Mouse (Mus musculus) Patski (cell line): Measurements from ENCODE around the gene Sema4a. TPM values are rescaled to one million over a fixed set of nuclear protein-coding genes. Genes with fewer than 3 reads are reported as not detected.

ENCODE experiments used
- ATAC-seq: fragments of 100-300 bp; one replicate; pipeline ENCODE4 v1.8.0; 2021
- CTCF ChIA-PET: fragments of 350-600 bp; sonication (Branson Sonifier 250); formaldehyde crosslinking; loops from one replicate; lab custom pipeline; 2022; ENCODE audit warnings: inconsistent platforms; lab: Charles Lee
- POLR2A ChIA-PET: fragments of 350-600 bp; sonication (Branson Sonifier 250); formaldehyde crosslinking; loops from one replicate; lab custom pipeline; 2022; ENCODE audit warnings: antibody characterized with exemption, inconsistent platforms; lab: Charles Lee
- DNase-seq: peaks from one replicate; pipeline ENCODE4 v3.0.0-alpha.2; 2011; ENCODE audit warnings: low read depth, low spot score
- H3K27me3 ChIP-seq: fragments of 371-371 bp; one replicate; pipeline ENCODE4 v1.5.1; 2021
- CTCF ChIP-seq: fragments of 100-300 bp; IDR thresholded peaks from one replicate; pipeline ENCODE4 v1.5.1; 2021
- in situ Hi-C: fragments of 300-500 bp; cut with MboI; formaldehyde crosslinking; loops from 3 replicates; pipeline ENCODE4 v1.11.1; 2018; ENCODE audit warnings: low pct_unique_long_range_greater_than_20kb, mixed read lengths
- polyA plus RNA-seq: library from polyadenylated mRNA; unstranded; gene quantifications from one replicate; pipeline ENCODE4 v1.2.3, GENCODE M21; 2021

Gene Sema4a
- polyA plus RNA-seq, 1 experiment from 2014 or later: 6.6 TPM

DNA sequence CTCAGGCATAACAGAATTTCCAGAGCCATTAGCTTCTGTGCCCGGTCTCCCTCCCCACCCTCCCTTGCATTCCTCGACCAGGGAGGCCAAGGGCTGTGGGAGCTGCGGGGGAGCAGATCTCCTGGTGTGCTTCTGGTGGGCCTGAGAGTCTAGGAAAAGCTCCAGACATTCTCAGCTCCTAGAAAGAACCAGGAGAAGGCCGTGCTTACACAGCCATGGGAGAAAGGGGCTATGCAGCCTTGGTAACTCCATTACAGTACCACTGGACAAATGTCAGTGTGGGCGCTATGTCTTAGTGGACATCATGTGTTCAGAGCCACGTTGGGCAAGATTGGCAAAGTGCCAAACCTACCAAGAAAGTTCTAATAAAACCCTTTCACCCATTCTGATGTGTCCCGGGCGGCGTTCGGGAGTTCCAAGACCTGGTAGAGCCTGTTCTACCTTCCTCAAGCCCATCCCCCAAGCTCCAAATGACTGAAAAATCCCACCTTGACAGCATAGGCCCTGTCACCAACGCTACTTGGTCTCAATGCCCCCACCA is 41.1 kb upstream of the Sema4a start:
- POLR2A ChIA-PET: interaction anchor here (0.6 to 6.0 kb wide), 11 partner anchors 7 to 129 kb away, joined by 3 to 75 read pairs (median 8); no protein-coding TSS in a partner anchor
- DNase-seq (no peak), ATAC-seq (no peak)
- in situ Hi-C loops: no loop called here
- no peaks in the 10 kb centered on the region for H3K27me3 ChIP-seq
- CTCF ChIA-PET: interaction anchor here (1.7 to 9.3 kb wide), 4 partner anchors 12 to 20 kb away, joined by 4 to 111 read pairs (median 10); no protein-coding TSS in a partner anchor
- TF ChIP-seq CTCF: no peak

DNA sequence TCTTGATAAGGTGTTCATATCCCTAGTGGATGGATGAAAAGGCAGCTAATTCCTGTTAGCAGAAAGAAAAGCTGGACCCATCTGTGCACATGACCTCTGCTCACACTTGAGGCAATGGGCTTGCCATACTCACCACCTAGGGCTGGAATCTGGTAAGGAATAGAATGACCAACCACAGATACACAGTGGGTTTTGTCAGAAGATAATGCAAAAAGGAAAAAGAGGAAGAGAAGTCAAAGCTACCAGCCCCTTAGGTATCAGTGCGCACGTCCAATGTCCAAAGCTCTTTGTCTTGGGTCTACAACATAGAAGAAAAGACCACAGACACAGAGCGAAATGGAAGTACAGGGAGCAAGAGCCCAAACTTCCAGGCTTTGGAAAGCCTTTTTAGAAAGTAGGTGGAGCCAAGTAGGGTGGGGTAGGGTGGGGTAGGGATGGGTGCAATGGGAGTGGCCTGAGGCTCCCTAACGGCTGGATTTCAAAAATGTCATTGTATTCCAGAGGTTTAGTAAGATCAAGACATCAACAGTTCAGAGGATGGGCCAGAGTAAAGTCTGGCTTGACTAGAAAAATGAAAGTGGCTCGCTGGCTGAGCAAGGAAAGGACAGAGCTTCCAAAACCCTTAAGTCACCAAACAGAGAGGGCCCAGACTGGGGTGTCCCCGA is 40.5 kb upstream of the Sema4a start:
- no peak for ATAC-seq
- ChIA-PET POLR2A (interaction anchor here (0.7 to 6.0 kb wide), 7 partner anchors 9 to 129 kb away, joined by 3 to 75 read pairs (median 9); no protein-coding TSS in a partner anchor), CTCF (interaction anchor here (1.4 to 9.3 kb wide), 5 partner anchors 9 to 94 kb away, joined by 4 to 111 read pairs (median 6); no protein-coding TSS in a partner anchor)
- DNase-seq: no peak
- in situ Hi-C loops: no loop called here
- no peaks in the 10 kb centered on the region for H3K27me3 ChIP-seq
- TF ChIP-seq CTCF: no peak

- H3K27me3 ChIP-seq: no peaks in the 10 kb centered on the region
- ChIA-PET POLR2A (interaction anchor here (0.8 to 6.0 kb wide), 3 partner anchors 10 to 20 kb away, joined by 3 to 75 read pairs (median 29); no protein-coding TSS in a partner anchor), CTCF (interaction anchor here (0.6 to 9.3 kb wide), 7 partner anchors 8 to 94 kb away, joined by 3 to 111 read pairs (median 4); no protein-coding TSS in a partner anchor)
- no peak for TF ChIP-seq CTCF
- no peak for ATAC-seq
- DNase-seq: no peak
- in situ Hi-C loops: no loop called here
Observed at GRCm38 (mm10) chr3:88500655-88501365, 39.8 kb upstream of the Sema4a start.

DNA sequence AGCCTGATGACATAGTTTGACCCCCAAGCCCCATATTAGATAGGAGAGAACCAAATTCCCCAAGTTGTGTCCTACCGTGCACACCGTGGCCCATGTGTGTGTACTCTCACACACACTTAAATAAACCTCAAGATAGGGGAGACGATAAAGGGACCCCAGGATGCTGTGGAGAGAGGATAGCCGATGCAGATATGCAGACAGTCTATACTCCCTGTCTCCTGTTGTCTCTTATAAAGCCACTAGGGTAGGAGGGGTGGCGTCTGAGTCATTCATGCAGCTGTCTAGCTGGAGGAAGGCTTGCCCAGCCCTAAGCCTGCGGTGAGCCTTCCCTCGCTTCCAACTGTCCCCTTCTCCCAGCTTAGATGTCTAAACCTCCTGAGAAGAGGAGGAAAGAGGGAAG is 39.1 kb upstream of the Sema4a start:
- in situ Hi-C loops: no loop called here
- no peaks in the 10 kb centered on the region for H3K27me3 ChIP-seq
- ChIA-PET CTCF (interaction anchor here (1.4 to 9.3 kb wide), 3 partner anchors 13 to 93 kb away, joined by 4 to 111 read pairs (median 13); no protein-coding TSS in a partner anchor), POLR2A (interaction anchor here (6.0 kb wide), 1 partner anchor 9 kb away, joined by 75 read pairs; no protein-coding TSS in a partner anchor)
- no peak for DNase-seq
- no peak for TF ChIP-seq CTCF
- no peak for ATAC-seq

DNA sequence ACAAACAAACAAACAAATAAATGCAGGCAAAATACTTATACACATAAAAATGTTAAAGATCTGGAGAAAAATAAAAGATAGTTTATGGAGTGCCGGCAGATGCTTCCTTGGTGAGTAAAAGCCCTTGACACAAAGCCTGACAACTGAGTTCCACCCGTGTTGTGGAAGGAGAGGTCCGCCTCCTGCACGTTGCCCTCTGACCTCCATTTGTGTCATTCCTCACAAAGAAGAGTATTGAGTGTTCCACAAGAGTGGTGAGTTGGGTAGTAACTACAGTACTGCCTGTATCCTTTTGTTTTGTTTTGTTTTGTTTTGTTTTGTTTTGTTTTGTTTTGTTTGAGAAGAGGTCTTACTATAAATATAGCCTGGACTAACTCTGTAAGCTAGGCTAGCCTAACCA is 38.6 kb upstream of the Sema4a start:
- ATAC-seq: no peak
- TF ChIP-seq CTCF: no peak
- POLR2A ChIA-PET: interaction anchor here (6.0 kb wide), 1 partner anchor 9 kb away, joined by 75 read pairs; no protein-coding TSS in a partner anchor

DNA sequence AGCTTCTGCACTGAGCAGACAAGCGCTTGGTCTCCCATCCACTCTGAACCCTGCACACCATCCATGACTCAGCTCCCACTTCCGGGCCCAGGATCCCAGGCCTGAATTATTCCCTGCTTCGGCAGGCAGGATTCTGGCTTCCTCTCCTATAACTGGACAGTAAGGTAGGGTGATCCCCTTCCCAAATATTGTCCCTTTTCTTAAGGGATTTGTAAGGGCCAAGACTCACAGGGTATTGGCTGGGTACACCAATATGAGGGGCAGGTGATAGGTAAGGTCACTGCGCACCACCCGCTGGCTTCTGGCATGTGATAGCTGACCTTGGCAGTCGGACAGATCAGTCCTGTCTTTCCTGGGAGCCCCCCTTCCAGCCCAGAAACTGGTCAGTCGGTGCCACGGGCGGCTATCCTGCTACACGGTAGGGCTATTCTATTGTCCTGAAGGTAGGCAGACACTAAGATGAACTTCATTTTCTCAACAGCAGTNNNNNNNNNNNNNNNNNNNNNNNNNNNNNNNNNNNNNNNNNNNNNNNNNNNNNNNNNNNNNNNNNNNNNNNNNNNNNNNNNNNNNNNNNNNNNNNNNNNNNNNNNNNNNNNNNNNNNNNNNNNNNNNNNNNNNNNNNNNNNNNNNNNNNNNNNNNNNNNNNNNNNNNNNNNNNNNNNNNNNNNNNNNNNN is 34.9 kb upstream of the Sema4a start:
- ChIA-PET POLR2A (interaction anchor here (0.7 to 1.3 kb wide), 5 partner anchors 7 to 89 kb away, joined by 3 to 5 read pairs (median 4); partner anchors contain the start of gene Lmna), CTCF (interaction anchor here (1.1 to 2.9 kb wide), 7 partner anchors 11 to 35 kb away, joined by 3 to 13 read pairs (median 6); no protein-coding TSS in a partner anchor)
- in situ Hi-C loops: no loop called here
- TF ChIP-seq CTCF: no peak
- ATAC-seq (no peak), DNase-seq (no peak)
- no peaks in the 10 kb centered on the region for H3K27me3 ChIP-seq

More for the DNA sequence above, 38.6 kb upstream of the Sema4a start:
- H3K27me3 ChIP-seq: no peaks in the 10 kb centered on the region
- CTCF ChIA-PET: interaction anchor here (2.8 to 9.3 kb wide), 2 partner anchors 12 to 22 kb away, joined by 13 to 111 read pairs; no protein-coding TSS in a partner anchor
- DNase-seq: no peak
- in situ Hi-C loops: no loop called here

GRCm38 (mm10) chr3:88494836-88495628 is 34.0 kb upstream of the Sema4a start:
- no peak for ATAC-seq
- ChIA-PET POLR2A (interaction anchor here (1.1 to 1.3 kb wide), 4 partner anchors 8 to 89 kb away, joined by 3 to 5 read pairs (median 4); partner anchors contain the start of gene Lmna), CTCF (interaction anchor here (0.8 to 2.9 kb wide), 9 partner anchors 11 to 36 kb away, joined by 3 to 13 read pairs (median 4); no protein-coding TSS in a partner anchor)
- no peak for TF ChIP-seq CTCF
- peak; percentile 93 for DNase-seq
- in situ Hi-C loops: no loop called here
- no peaks in the 10 kb centered on the region for H3K27me3 ChIP-seq

DNA sequence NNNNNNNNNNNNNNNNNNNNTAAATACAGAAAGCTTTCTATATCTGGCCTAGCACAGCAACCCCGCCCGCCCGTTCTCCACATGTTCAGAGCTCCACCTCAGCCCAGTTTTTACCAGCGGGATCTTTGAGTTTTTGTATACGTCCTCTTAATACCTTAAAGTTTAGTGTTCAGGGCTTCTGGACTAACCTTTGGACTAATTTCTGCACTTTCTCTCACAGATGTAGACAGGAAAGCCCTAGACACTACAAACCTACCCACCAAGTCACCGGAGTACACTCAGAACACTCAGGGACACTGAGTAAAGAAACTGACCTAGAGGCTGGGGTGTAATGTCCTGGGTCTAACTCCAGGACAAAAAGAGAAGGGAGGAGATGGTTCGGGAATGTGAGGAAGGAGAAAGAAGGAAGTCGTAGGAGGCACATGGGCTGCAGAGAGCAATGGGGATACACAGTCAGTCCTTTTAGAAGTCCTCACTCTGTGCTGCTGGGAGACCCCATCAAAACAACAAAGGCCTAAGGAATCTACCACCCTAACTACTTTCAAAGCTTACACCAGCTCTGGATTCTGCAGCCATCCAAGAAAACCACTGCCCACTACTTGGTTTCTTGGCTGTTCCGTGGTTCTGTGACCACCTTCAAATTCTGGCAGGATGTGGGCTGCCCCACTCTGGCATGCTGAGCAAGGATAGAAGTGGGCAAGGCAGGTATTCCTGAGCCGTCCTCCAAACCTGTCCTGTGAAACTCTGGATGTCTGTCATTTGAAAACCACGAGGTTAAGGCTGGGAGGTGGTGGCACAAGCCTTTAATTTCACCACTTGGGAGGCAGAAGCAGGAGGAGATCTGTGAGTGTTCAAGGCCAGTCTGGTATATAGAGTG is 33.0 kb upstream of the Sema4a start:
- no peak for TF ChIP-seq CTCF
- DNase-seq (no peak), ATAC-seq (no peak)
- no peaks in the 10 kb centered on the region for H3K27me3 ChIP-seq
- ChIA-PET POLR2A (interaction anchor here (0.5 to 7.1 kb wide), 3 partner anchors 8 to 128 kb away, joined by 3 to 75 read pairs (median 3); partner anchors contain the start of gene Lmna), CTCF (interaction anchor here (0.8 to 2.9 kb wide), 5 partner anchors 21 to 37 kb away, joined by 3 to 13 read pairs (median 4); no protein-coding TSS in a partner anchor)
- in situ Hi-C loops: no loop called here
